Mouse (Mus musculus): ENCODE results near the gene Eef1e1.

DNA sequence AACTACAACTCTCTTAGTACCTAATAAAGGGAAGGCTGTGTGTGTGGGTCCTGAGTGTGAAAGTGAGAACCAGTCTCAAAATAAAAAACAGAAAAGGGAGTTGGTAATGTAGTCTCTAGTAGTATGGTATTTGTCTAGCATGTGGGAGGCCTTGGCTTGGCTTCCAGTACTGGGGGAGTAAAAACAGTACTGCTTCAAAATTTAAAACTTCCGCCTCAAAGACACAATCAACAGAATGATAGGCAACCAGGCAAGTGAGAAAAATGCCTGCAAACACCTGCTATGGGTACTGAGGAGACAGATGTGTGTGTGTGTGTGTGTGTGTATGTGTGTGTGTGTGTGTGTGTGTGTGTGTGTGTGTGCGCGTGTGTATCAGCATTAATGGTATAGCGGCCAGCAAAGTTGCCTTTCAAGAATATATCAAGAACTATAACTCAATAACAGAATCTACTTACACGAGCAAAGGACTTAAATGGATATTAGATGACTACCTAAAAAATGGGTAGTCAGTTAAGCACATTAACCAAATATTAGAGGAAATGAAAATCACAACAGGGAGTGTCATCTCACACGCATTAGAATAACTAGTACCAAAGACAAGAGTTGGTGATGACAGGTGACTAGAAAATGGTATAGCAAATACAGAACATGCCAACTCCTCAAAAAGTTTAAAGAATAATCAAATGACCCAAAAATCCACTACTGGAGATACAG lies 25.4 kb downstream of the Eef1e1 start:
- TF ChIP-seq EP300 (optimal IDR thresholded peaks at IDR 0.05): no peak
- no peak for TF ChIP-seq CTCF (IDR thresholded peaks at IDR 0.05; ENCODE audit: low read depth)

Data from stomach, postnatal 0 days (tissue).